Comparison of ENCODE assay signal across 1 mouse cellular context in genomic region chr4:156076911-156077382, GRCm38 (mm10).
TF ChIP-seq lines count a peak whose summit lies in the region.

No protein-coding gene starts in this region.

TF ChIP-seq in MEL, 35 proteins besides CTCF, POLR2A, EP300 and RAD21 (continued from another document):
- no peak for TF ChIP-seq MAFK (IDR thresholded peaks at IDR 0.05; ENCODE audit: borderline replicate concordance, low read depth, low read length)
- TF ChIP-seq RCOR1 (IDR thresholded peaks at IDR 0.05; ENCODE audit: low read depth, low read length), result no peak
- TF ChIP-seq MYB (IDR thresholded peaks at IDR 0.05; ENCODE audit: low read depth, low read length), result no peak
- no peak for TF ChIP-seq POLR2AphosphoS5 (IDR thresholded peaks at IDR 0.05; ENCODE audit: borderline replicate concordance, low read depth, low read length)
- no peak for TF ChIP-seq CHD1 (IDR thresholded peaks at IDR 0.05; ENCODE audit: low read depth, low read length)
- TF ChIP-seq BHLHE40 (IDR thresholded peaks at IDR 0.05; ENCODE audit: borderline replicate concordance, low read depth, low read length), result no peak
- TF ChIP-seq GATA1 (IDR thresholded peaks at IDR 0.05; ENCODE audit: low read depth, low read length), result no peak
- no peak; the same call in 1 of the 2 replicates for TF ChIP-seq HCFC1 (IDR thresholded peaks at IDR 0.05; ENCODE audit: low read depth, low read length)
- TF ChIP-seq TAL1 (IDR thresholded peaks at IDR 0.05; ENCODE audit: low read length), result no peak
- no peak for TF ChIP-seq MAZ (IDR thresholded peaks at IDR 0.05; ENCODE audit: low read depth, low read length)
TF ChIP-seq in MEL: peak in this region for 5.
